Mouse (Mus musculus): ENCODE measurements around the gene Gltp. TPM values are rescaled to one million over a fixed set of nuclear protein-coding genes. Genes with fewer than 3 reads are reported as not detected.

Gene Gltp
- polyA plus RNA-seq, 1 experiment = 61.9 TPM

DNA sequence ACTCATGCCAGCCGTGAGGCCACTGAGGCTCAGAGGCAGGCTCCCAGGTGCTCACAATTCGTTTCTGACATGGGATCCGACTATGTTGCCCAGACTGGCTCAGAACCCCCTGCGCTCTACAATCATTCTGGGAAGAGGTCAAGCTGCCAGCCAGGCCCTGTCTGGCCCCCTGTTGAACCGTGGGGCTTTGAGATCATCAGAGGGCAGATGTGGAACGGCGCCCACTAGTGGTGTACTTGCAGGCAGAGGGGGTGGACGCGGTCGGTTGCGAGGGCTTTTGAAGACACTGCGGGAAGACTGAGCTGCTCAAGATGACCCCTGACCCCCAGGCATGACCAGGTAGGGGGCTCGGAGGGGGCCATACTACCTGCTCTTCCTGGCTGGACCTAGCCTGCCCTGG lies 17.7 kb downstream of the Gltp start:
- no peaks in the 10 kb centered on the region for H3K36me3 ChIP-seq (ENCODE audit: control insufficient read depth, insufficient read depth, low read length, poor library complexity, severe bottlenecking)
- no peak overlapping the region for H3K9ac ChIP-seq (ENCODE audit: low read depth, poor library complexity, severe bottlenecking)
- H3K4me1 ChIP-seq (ENCODE audit: control insufficient read depth, insufficient read depth, low read length) = peaks cover 8% of the 10 kb centered on the region
- no peak overlapping the region for H3K27ac ChIP-seq (ENCODE audit: insufficient read depth, low read length)
- no peaks in the 10 kb centered on the region for H3K9me3 ChIP-seq (replicated peaks; ENCODE audit: control insufficient read depth, insufficient read depth, low read length, poor library complexity, severe bottlenecking)
- H3K4me3 ChIP-seq (ENCODE audit: low read depth, low read length) = no peak overlapping the region
- no peak for TF ChIP-seq POLR2A (IDR thresholded peaks at IDR 0.05; ENCODE audit: insufficient read depth, low read length)
- TF ChIP-seq CTCF (IDR thresholded peaks at IDR 0.05; ENCODE audit: low read depth, low read length) = peak; percentile 55
- TF ChIP-seq EP300 (IDR thresholded peaks at IDR 0.05; ENCODE audit: insufficient read depth, low read depth, low read length) = no peak
- no peaks in the 10 kb centered on the region for H3K27me3 ChIP-seq (ENCODE audit: control insufficient read depth, insufficient read depth, low read length, poor library complexity, severe bottlenecking)

DNA sequence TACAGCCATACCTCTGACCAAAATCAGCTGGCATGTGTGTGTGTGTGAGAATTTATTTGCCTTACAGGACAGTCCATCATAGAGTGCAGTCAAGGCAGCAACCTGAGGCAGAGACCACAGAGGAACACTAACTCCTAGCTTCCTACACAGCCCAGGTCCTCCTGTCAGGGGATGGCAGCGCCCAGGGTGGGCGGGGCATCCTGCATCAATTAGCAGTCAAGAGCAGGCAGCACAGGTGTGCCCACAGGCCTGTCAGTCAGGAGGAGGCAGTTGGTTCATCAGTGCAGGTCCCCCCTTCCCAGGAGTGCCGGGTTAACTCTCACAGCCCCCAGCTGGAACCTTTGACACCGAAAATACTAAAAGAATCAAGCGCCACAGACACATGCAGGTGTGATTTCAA lies 21.8 kb downstream of the Gltp start:
- no peak overlapping the region for H3K27ac ChIP-seq (ENCODE audit: insufficient read depth, low read length)
- TF ChIP-seq CTCF (IDR thresholded peaks at IDR 0.05; ENCODE audit: low read depth, low read length) = no peak
- H3K4me3 ChIP-seq (ENCODE audit: low read depth, low read length) = no peak overlapping the region
- no peaks in the 10 kb centered on the region for H3K9me3 ChIP-seq (replicated peaks; ENCODE audit: control insufficient read depth, insufficient read depth, low read length, poor library complexity, severe bottlenecking)
- no peak overlapping the region for H3K9ac ChIP-seq (ENCODE audit: low read depth, poor library complexity, severe bottlenecking)
- H3K4me1 ChIP-seq (ENCODE audit: control insufficient read depth, insufficient read depth, low read length) = peaks cover 4% of the 10 kb centered on the region
- no peaks in the 10 kb centered on the region for H3K36me3 ChIP-seq (ENCODE audit: control insufficient read depth, insufficient read depth, low read length, poor library complexity, severe bottlenecking)
- H3K27me3 ChIP-seq (ENCODE audit: control insufficient read depth, insufficient read depth, low read length, poor library complexity, severe bottlenecking) = no peaks in the 10 kb centered on the region

DNA sequence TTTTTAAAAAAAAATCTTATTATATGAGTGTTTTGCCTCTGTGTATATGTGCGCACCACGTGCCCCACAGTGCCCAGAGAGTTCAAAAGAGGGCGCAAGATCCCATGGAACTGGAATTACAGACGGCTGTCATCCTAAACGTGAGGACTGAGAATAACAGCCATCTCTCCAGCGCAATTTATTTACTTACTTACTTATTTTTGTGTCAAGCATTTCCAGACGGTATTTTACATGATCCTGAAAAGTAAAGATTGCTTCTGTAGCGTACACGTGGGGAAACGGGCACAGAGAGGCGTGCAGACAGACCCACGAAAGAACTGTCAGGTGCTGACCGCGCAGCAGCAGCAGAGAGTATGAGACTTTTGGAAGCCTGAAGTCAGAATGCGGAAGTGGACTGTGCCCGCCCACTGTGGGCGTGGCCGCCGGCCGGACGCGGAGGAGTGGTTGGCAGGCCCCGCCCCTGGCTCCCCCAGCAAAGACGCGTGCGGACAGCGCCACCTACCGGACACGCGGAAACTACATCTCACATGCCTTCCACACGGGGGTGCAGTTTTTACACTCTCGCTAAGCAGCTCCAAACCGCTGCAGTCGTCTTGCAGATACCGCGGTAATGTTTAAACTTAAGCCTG lies 23.4 kb downstream of the Gltp start:
- TF ChIP-seq CTCF (IDR thresholded peaks at IDR 0.05; ENCODE audit: low read depth, low read length) (peak; percentile 100), EP300 (IDR thresholded peaks at IDR 0.05; ENCODE audit: insufficient read depth, low read depth, low read length) (peak; percentile 69; the same call in 1 of the 2 replicates), POLR2A (IDR thresholded peaks at IDR 0.05; ENCODE audit: insufficient read depth, low read length) (no peak)
- peaks cover 8% of the 10 kb centered on the region for H3K4me1 ChIP-seq (ENCODE audit: control insufficient read depth, insufficient read depth, low read length)
- H3K36me3 ChIP-seq (ENCODE audit: control insufficient read depth, insufficient read depth, low read length, poor library complexity, severe bottlenecking) = no peaks in the 10 kb centered on the region
- no peaks in the 10 kb centered on the region for H3K9me3 ChIP-seq (replicated peaks; ENCODE audit: control insufficient read depth, insufficient read depth, low read length, poor library complexity, severe bottlenecking)
- H3K27me3 ChIP-seq (ENCODE audit: control insufficient read depth, insufficient read depth, low read length, poor library complexity, severe bottlenecking) = no peaks in the 10 kb centered on the region
- peak overlapping the region; percentile 41 for H3K4me3 ChIP-seq (ENCODE audit: low read depth, low read length)
- H3K27ac ChIP-seq (ENCODE audit: insufficient read depth, low read length) = no peak overlapping the region
- no peak overlapping the region for H3K9ac ChIP-seq (ENCODE audit: low read depth, poor library complexity, severe bottlenecking)

DNA sequence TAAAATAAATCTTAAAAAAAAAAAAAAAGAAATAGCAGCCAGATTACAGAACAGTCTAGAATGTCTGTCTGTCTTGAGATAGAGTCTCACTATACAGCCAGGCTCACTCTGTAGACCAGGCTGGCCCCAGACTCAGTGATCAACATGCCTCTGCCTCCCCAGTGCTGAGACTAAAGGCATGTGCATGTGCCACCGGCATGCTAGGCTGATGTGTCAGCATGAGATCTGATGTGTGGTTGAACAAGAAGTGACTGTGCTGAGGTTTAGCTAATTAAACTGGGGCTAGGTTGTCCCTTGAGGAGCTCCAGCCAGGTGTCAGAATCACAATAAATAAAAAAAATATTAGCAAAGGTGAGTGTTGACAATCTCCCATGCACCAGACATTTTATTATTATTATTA lies 24.1 kb downstream of the Gltp start:
- H3K36me3 ChIP-seq (ENCODE audit: control insufficient read depth, insufficient read depth, low read length, poor library complexity, severe bottlenecking) = no peaks in the 10 kb centered on the region
- H3K9ac ChIP-seq (ENCODE audit: low read depth, poor library complexity, severe bottlenecking) = no peak overlapping the region
- TF ChIP-seq POLR2A (IDR thresholded peaks at IDR 0.05; ENCODE audit: insufficient read depth, low read length) = no peak
- TF ChIP-seq EP300 (IDR thresholded peaks at IDR 0.05; ENCODE audit: insufficient read depth, low read depth, low read length) = no peak
- TF ChIP-seq CTCF (IDR thresholded peaks at IDR 0.05; ENCODE audit: low read depth, low read length) = no peak
- H3K4me1 ChIP-seq (ENCODE audit: control insufficient read depth, insufficient read depth, low read length) = peaks cover 8% of the 10 kb centered on the region
- no peak overlapping the region for H3K4me3 ChIP-seq (ENCODE audit: low read depth, low read length)
- no peaks in the 10 kb centered on the region for H3K9me3 ChIP-seq (replicated peaks; ENCODE audit: control insufficient read depth, insufficient read depth, low read length, poor library complexity, severe bottlenecking)
- H3K27me3 ChIP-seq (ENCODE audit: control insufficient read depth, insufficient read depth, low read length, poor library complexity, severe bottlenecking) = no peaks in the 10 kb centered on the region
- H3K27ac ChIP-seq (ENCODE audit: insufficient read depth, low read length) = no peak overlapping the region

DNA sequence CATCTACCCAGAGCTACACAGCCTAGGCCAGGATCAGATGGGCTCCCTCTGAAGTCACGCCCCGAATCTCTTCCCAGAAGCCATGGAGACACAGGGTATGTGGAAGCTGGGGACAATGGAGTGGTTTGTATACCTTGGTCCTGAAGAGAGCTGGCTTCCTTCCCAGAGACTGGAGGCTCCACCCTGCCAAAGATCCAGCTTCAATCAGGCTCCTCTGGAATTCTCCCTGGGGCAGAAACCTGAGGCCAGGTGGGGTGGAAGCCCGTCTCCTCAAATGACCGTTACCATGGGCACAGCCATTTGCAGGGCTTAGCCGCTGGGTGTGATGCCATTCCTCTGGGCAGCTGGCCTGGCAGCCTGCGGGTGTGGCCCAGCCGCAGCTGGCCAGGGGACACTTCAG lies 26.0 kb downstream of the Gltp start:
- H3K9me3 ChIP-seq (replicated peaks; ENCODE audit: control insufficient read depth, insufficient read depth, low read length, poor library complexity, severe bottlenecking) = no peaks in the 10 kb centered on the region
- H3K36me3 ChIP-seq (ENCODE audit: control insufficient read depth, insufficient read depth, low read length, poor library complexity, severe bottlenecking) = no peaks in the 10 kb centered on the region
- no peaks in the 10 kb centered on the region for H3K27me3 ChIP-seq (ENCODE audit: control insufficient read depth, insufficient read depth, low read length, poor library complexity, severe bottlenecking)
- peaks cover 8% of the 10 kb centered on the region for H3K4me1 ChIP-seq (ENCODE audit: control insufficient read depth, insufficient read depth, low read length)
- H3K27ac ChIP-seq (ENCODE audit: insufficient read depth, low read length) = peak overlapping the region; percentile 21
- TF ChIP-seq POLR2A (IDR thresholded peaks at IDR 0.05; ENCODE audit: insufficient read depth, low read length) (no peak), CTCF (IDR thresholded peaks at IDR 0.05; ENCODE audit: low read depth, low read length) (no peak), EP300 (IDR thresholded peaks at IDR 0.05; ENCODE audit: insufficient read depth, low read depth, low read length) (peak; percentile 76; the same call in 1 of the 2 replicates)
- H3K4me3 ChIP-seq (ENCODE audit: low read depth, low read length) = no peak overlapping the region
- H3K9ac ChIP-seq (ENCODE audit: low read depth, poor library complexity, severe bottlenecking) = no peak overlapping the region

DNA sequence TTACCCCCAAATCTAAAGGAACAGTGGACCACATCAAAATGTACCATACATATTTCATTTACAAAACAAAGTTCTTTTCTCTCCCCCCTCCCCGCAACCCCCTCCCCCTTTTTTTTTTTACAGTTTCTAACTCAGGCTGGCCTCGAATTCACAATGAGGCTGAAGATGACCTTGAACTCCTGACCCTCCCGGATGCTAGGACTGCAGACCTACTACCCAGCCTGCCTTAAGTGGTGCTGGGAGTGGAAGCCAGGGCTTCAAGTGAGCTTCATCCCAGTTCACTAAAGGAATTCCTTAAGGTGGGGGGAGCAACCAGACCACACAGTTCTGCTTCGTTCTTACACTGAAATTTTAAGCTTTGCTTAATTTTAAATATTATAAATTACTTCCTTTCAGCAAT lies 26.6 kb downstream of the Gltp start:
- no peak overlapping the region for H3K9ac ChIP-seq (ENCODE audit: low read depth, poor library complexity, severe bottlenecking)
- no peaks in the 10 kb centered on the region for H3K27me3 ChIP-seq (ENCODE audit: control insufficient read depth, insufficient read depth, low read length, poor library complexity, severe bottlenecking)
- H3K36me3 ChIP-seq (ENCODE audit: control insufficient read depth, insufficient read depth, low read length, poor library complexity, severe bottlenecking) = no peaks in the 10 kb centered on the region
- no peak overlapping the region for H3K4me3 ChIP-seq (ENCODE audit: low read depth, low read length)
- H3K27ac ChIP-seq (ENCODE audit: insufficient read depth, low read length) = peak overlapping the region; percentile 21; the same call in 1 of the 2 replicates
- peaks cover 8% of the 10 kb centered on the region for H3K4me1 ChIP-seq (ENCODE audit: control insufficient read depth, insufficient read depth, low read length)
- H3K9me3 ChIP-seq (replicated peaks; ENCODE audit: control insufficient read depth, insufficient read depth, low read length, poor library complexity, severe bottlenecking) = no peaks in the 10 kb centered on the region
- TF ChIP-seq EP300 (IDR thresholded peaks at IDR 0.05; ENCODE audit: insufficient read depth, low read depth, low read length) (peak; percentile 76; the same call in 1 of the 2 replicates), POLR2A (IDR thresholded peaks at IDR 0.05; ENCODE audit: insufficient read depth, low read length) (no peak)
